Mouse (Mus musculus): ENCODE measurements around the gene Itpk1.
A peak's percentile ranks its signal among the peaks of the same experiment; 100 is the strongest.

Itpk1 gene

GRCm38 (mm10) chr12:102704457-102705198 lies at the start of gene Itpk1:
TSS of gene Itpk1 (minus strand) at chr12:102704930.
- TF ChIP-seq GATA4 (IDR thresholded peaks at IDR 0.05; ENCODE audit: insufficient replicate concordance, low read length) = no peak

- TF ChIP-seq GATA4 (IDR thresholded peaks at IDR 0.05; ENCODE audit: insufficient replicate concordance, low read length) = no peak
Observed at GRCm38 (mm10) chr12:102748256-102748655, 43.5 kb upstream of the Itpk1 start.

DNA sequence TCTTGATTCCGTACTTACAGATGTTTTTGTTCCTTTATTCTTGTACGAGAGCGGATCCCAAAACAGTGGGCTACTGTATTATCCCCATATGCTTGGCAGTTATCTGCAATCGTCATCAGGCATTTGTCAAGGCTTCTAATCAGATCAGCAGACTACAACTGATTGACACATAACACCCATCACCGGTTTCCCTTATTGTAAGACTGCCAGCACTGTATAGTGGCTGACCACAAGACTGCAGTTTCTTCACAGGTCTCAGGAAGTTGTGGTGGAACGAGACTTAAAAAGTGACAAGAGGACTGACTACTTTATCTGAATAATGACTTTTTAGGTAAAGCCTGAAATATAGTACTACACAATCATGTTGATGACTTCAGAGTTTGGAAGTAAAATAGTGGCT lies 40.1 kb upstream of the Itpk1 start:
- no peak for TF ChIP-seq GATA4 (IDR thresholded peaks at IDR 0.05; ENCODE audit: insufficient replicate concordance, low read length)

- TF ChIP-seq GATA4 (IDR thresholded peaks at IDR 0.05; ENCODE audit: insufficient replicate concordance, low read length) = peak; percentile 36; the same call in 1 of the 2 replicates
Observed at GRCm38 (mm10) chr12:102743589-102744574, 39.2 kb upstream of the Itpk1 start, which contains the start of the genes Moap1 and Tmem251. TSS of gene Moap1 (minus strand) at chr12:102743661. TSS of gene Tmem251 (plus strand) at chr12:102743762.

GRCm38 (mm10) chr12:102743036-102743588 lies 38.4 kb upstream of the Itpk1 start:
- no peak for TF ChIP-seq GATA4 (IDR thresholded peaks at IDR 0.05; ENCODE audit: insufficient replicate concordance, low read length)

GRCm38 (mm10) chr12:102742056-102742455 lies 37.3 kb upstream of the Itpk1 start:
- no peak for TF ChIP-seq GATA4 (IDR thresholded peaks at IDR 0.05; ENCODE audit: insufficient replicate concordance, low read length)

- no peak for TF ChIP-seq GATA4 (IDR thresholded peaks at IDR 0.05; ENCODE audit: insufficient replicate concordance, low read length)
Observed at GRCm38 (mm10) chr12:102740285-102740684, 35.6 kb upstream of the Itpk1 start.

- no peak for TF ChIP-seq GATA4 (IDR thresholded peaks at IDR 0.05; ENCODE audit: insufficient replicate concordance, low read length)
Observed at GRCm38 (mm10) chr12:102739096-102739495, 34.4 kb upstream of the Itpk1 start.

DNA sequence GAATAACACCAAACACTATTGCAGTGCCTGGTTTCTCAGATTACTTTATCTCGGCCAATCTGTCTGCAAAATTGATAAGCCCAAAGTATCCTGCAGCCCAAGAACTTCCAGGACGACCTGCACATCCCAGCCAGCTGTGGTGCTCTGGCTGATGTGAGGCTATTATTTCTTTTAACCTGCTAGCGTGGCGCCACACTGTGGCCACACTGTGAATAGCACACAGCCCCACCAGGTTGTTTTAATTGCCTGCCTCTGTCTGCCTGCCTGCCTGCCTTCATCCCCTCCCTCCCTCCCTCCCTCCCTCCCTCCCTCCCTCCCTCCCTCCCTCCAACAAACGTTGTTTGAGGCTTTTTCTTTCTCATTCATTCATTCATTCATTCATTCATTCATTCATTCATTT lies 28.7 kb upstream of the Itpk1 start:
- no peak for TF ChIP-seq GATA4 (IDR thresholded peaks at IDR 0.05; ENCODE audit: insufficient replicate concordance, low read length)

GRCm38 (mm10) chr12:102730798-102731619 lies 26.3 kb upstream of the Itpk1 start:
- TF ChIP-seq GATA4 (IDR thresholded peaks at IDR 0.05; ENCODE audit: insufficient replicate concordance, low read length) = no peak

GRCm38 (mm10) chr12:102729855-102730797 lies 25.4 kb upstream of the Itpk1 start:
- no peak for TF ChIP-seq GATA4 (IDR thresholded peaks at IDR 0.05; ENCODE audit: insufficient replicate concordance, low read length)

DNA sequence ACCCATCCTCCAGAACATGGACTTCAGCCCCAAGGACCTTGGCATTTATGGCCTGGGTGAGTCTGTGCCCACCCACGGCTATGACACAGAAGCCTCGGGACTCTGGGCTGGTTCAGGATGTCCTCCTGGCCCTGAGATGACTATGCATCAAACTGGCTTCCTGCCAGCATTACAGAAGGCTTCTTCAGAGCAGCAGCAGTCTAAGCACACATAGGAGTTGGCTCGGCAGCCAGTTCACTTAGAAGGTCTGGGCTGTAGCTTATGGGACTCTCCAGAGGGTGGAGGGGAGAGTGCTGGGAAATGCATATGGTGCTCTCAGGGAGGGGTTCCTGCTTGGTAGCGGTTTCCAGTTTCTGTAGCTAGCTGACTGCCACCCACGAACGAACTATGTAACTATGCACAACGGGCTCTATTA lies 21.0 kb upstream of the Itpk1 start:
- no peak for TF ChIP-seq GATA4 (IDR thresholded peaks at IDR 0.05; ENCODE audit: insufficient replicate concordance, low read length)

GRCm38 (mm10) chr12:102725146-102725545 lies 20.4 kb upstream of the Itpk1 start:
- no peak for TF ChIP-seq GATA4 (IDR thresholded peaks at IDR 0.05; ENCODE audit: insufficient replicate concordance, low read length)

Data from liver, adult (tissue).